Mouse (Mus musculus): Measurements from ENCODE around the gene Ifnb1.
"Not testable (repeated sequence)": the region's sequence is repeated elsewhere in the genome, so short reads cannot be mapped to it uniquely, and the experiment has no call there.

Gene Ifnb1

DNA sequence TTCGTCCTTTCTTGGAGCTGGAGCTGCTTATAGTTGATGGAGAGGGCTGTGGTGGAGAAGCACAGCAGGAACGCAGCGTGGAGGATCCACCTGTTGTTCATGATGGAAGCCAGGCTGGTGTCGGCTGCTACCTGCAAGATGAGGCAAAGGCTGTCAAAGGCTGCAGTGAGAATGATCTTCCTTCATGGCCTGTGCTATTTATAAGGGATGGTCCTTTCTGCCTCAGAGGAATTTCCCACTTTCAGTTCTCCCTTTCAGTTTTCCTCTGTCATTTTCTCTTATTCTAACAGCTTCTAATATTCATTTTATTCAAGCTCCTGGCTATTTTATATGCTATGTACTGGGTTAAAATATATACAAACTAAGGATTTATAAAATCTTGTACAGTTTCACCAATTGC, at the start of gene Ifnb1:
Gene Ifnb1, minus strand, starts transcription at position 101 of the 400 bp plus-strand sequence.
- DNase-seq (ENCODE audit: low spot score) = no peak

DNA sequence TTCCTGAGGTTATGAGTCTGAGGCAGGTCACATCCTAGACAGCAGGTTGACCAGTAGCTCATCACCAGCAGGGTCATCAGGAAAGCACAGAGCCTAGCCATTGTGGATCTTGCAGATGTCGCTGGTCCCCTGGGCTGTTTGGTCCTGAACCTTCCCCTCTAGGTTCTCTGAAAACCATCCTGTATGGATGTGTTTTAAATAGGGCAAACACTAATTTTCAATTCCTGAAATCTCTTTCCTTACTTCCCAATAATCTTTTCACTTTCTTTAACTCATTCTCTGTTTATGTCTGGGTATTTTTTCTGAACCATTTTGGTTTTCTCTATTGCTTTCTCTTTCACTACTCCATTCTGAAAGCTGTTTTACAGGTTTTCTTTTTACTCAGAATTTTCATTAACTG, 49.1 kb upstream of the Ifnb1 start, which contains the start of gene Ifna14:
Gene Ifna14, minus strand, starts transcription at position 101 of the 400 bp plus-strand sequence.
- no peak for DNase-seq (ENCODE audit: low spot score)

DNA sequence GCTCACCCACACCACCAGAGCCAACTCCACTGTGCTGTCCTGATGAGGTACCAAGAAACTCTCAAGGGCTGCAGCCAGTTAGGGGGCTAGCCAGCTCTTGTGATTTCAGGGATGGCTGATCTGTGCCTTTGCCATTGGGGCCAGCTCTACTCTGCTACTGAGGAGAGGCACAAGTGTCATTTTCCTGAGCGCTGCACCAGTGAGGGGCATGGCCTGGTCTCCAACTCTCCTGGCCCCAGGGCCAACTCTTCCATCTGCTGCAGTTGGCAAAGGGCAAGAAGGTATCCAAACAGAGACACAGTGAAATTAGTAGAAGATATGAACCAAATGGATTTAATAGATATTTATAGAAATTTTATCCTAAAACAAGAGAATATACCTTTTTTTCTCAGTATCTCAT, 39.2 kb upstream of the Ifnb1 start:
- DNase-seq (ENCODE audit: low spot score) = no peak

DNA sequence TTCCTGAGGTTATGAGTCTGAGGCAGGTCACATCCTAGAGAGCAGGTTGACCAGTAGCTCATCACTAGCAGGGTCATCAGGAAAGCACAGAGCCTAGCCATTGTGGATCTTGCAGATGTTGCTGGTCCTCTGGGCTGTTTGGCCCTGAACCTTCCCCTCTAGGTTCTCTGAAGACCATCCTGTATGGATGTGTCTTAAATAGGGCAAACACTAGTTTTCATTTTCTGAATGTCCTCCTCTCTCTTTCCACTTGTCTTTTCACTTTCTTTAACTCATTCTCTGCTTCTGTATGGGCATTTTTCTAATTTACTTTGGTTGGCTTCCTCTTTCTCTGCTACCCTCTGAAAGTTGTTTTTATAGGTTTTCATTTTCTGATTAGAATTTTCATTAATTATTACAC, 35.6 kb upstream of the Ifnb1 start, which contains the start of gene Ifna15:
Gene Ifna15, minus strand, starts transcription at position 101 of the 400 bp plus-strand sequence.
- not testable (repeated sequence) for DNase-seq (ENCODE audit: low spot score)

DNA sequence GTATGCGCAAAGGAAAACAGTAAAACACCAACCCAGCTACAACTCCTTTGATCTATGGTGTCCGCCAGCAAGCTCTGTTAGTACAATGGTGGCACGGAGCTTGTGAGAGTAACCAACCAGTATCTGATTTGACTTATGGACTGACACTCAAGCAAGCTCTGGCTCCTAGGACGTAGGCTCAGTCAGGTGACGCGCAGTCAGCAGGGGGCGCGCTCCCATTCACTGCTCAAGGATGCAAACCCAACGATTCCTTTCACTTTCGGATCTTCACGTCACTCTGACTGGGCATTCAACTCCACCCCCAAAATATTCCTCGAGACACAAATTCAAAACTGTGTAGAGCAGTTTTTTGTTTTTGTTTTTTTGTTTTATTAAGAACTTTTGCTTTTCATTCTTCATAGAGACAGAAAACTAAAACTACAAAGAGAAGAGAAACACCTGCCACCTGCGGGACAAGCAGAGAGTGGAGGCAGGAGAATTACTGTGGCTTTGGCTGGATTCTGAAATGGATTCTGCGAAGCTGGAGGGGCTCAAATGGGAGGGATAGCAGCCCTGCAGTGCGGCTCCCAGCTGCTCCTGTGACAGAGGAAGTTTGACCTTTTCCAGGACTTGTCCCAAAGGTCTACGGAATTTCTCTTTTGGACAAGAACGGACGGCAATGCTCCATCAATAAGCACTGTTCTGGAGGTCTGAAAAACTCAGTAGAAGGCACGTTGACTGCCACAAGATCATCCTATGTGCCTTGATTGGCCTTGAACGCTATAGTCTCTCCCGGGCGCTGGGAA, 27.8 kb upstream of the Ifnb1 start:
- DNase-seq (ENCODE audit: low spot score) = peak; percentile 78

DNA sequence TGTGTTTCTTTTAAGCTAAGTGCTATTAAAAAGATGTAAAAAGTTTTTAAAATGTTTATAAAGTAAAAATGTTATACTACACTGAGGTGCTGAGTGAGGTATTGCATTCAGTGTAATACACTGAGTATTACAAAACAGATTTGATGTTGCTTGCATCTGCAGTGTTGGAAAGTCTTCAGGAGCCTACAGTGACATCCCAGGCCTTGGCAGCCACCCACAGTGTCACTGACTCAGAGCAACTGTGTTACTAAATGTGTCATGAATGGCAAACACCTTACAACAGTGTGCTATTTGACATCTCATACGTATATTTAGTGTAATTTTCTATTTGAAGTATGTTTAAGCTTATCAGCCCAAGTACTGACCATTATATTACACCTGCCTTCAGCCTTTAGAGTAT, 25.4 kb upstream of the Ifnb1 start:
- no peak for DNase-seq (ENCODE audit: low spot score)

DNA sequence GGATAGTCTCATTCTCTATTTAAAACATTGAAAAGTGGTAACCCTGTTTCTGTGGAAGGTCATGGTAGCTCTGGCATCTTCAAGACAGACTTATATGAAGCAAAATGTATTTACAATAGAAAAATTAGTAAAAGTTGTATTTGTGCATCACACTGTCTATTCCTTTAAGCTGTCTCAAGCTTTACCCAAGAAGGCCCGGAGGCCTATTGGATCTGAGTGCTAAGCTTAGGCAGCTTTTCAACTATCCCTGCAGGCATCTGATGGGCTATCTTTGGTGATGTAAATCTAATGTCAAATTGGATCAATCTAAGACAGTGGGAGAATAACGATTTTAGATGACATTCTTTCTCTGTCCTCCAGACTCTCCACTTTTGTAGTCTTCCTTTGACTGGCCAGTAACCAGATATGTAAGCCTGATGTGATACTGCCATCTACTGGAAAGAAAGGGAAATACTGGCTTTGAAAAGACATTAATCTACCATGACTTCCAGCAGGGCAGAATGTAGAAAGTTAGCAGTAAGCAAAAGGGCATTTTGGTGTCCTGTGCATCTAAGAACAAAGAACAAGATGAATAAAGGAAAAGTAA, 21.2 kb upstream of the Ifnb1 start:
- DNase-seq (ENCODE audit: low spot score) = no peak

DNA sequence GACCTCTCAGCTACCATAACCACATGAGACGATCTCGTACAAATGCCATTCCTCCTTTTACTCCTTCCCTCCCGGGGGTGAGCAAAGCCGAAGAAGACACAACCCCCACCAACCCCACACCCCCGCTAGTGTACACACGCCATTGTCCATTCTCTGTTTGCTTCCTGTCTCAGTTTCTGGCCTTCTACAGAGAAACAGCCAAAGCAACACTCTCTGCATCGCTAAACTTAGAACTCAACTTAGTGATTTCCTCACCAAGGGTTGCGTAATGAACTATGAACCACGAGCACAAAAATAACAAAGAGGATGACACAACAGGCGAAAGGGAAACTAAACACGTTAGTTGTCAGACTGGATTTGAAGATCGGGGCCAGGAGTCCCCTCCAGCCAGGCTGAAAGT, 14.8 kb upstream of the Ifnb1 start:
- DNase-seq (ENCODE audit: low spot score) = peak; percentile 37

DNA sequence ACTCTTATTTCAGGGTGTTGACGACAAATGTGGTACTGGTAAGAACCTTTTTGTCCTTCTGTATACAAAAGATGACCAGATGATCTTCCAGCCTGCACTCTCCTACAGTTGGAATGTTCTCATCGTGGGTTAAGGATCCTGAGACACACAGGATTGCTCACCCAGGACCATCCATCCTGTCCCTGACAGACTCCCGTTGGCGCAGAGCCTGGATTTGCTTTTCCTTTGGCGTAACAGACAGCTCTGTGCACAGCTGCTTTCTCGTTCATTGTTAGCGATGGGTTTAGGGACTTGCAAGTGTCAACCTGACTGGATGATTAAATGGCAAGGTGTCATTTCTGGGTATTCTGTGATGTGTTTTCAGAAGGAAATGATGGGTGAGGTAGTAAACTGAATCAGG, 14.1 kb upstream of the Ifnb1 start:
- DNase-seq (ENCODE audit: low spot score) = no peak

DNA sequence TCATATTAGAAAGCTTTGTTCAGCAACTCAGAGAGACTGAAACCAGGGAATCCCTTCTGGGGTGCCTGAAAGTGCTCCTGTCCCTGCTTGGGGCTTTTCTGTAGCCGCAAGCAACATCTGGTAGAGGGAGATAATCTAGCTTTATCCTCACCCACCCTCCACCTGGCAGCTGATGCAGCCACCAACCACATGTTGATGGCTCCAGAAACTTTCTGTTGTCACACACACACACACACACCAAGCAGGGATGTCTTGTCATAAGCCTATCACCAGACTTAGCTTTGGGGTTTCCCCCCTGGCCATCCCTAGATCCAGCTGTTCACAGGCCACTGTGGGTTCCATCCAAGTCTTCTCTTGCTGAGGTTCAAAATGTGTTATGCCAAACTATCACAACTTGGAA, 13.2 kb upstream of the Ifnb1 start:
- DNase-seq (ENCODE audit: low spot score) = no peak

DNA sequence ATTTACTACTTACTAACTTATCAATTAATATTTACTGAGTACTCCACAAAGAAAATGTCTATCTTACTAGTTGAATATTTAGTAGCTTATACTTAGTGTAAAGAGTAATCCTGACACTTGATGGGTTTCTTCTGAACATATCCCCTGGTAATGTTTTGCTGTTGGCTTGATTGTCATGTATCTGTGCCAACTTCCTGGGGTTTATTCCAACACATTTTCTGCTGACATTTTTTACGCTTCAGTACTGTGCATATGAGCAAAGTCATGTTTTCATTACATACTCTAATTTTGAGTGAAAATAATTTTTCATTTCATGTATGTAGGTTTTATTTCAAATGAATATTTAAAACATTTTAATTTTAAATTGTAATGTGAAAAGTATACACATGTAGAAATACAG, 12.3 kb upstream of the Ifnb1 start:
- DNase-seq (ENCODE audit: low spot score) = no peak

DNA sequence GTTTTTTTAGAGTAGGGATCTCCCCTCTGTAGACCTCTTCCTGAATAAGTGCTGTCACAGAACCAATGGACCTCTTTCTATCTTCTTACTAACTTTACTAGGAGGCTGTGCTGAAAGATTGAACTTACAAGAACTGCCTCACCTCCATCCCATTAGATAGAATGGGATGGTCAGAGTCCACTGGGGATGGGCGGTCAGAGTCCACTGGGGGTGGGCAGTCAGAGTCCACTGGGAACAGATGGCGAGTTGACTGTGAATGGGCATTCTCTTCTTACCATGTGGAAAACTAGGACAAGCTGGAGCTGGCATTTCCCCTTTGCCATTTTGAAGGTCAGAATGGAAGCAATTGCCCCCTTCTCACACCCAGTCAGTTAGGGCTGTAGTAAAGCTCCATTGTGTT, 10.9 kb upstream of the Ifnb1 start:
- no peak for DNase-seq (ENCODE audit: low spot score)

DNA sequence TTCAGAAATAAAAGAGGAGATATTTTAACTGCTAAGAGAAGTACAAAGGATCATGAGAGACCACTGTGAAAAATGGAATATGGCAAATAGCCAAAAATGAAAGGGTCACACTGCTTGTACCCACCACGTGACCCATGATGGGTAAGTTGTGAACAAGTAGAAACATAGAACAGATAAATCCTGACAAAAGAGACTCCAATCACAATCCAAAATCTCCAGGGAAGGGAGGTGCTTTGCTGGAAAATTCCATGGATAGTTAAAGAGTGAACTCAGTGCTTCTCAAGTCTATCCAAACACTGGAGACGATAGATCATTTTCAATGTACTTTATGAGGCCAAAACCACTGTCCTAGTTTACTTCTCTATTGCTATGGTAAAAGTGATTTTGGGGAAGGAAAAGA, 8.3 kb upstream of the Ifnb1 start:
- no peak for DNase-seq (ENCODE audit: low spot score)

DNA sequence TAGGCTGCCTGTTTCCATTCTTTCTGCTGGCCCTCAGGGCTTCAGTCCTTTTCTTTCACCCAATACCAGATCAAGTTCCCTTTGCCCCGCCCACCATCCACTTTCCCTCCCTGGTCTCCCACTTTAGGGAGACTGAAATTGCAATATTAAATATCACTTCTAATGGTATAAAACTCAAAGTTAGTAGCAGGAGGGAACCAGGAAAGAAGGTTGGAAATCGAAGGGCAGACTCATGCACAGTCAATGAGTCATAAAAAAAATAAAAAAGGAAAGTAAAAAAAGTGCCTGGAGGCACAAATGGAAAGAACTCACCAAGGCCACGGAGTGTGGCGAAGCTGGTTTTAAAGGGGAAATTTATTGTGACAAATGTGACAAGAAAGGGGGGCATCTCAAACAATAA, 7.7 kb upstream of the Ifnb1 start:
- no peak for DNase-seq (ENCODE audit: low spot score)

DNA sequence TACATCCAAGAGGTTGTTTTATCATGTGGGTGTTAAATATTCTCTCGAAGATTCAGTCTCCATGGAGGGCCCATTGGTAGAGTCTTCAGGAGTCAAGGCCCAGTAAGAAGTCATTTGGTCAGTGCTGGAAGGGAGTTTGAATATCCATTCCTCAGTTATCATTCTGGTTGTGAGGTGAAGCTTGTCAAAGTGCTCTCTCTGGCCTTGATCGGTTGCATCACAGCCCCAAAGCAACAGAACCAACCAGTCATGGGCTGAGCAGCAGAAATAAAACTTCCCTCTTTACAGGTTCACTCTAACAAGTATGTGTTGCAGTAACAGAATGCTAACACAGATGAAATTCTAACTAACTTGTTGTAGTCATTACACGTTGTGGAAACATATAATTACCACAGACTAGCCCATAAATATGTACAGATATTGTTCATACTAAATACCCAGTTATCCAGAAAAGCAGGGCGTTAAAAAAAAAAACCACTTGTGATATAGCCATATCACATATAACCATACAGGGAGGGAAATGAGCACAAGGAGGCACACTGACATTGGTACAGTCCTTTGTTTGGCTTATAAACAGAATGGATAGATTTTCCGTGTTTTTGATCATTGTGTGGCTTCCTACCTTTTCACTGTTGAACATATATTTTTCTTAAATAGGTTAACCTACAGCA, 3.9 kb upstream of the Ifnb1 start:
- no peak for DNase-seq (ENCODE audit: low spot score)

DNA sequence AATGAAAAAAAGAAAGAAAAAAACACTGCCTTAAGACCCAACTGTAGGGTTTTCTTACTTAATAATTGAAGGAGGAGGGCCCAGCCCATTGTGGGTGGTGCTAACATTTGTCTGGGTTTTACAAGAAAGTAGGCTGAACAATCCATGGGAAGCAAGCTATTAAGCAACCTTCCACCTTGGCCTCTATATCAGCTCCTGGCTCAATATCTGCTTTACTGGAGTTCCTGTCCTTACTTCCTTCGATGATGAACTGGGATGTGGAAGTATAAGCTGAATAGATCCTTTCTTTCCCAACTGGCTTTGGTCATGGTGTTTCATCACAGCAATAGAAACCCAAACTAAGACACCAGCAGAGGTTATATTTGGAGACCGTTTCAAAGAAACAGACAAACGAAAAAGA, 2.8 kb upstream of the Ifnb1 start:
- no peak for DNase-seq (ENCODE audit: low spot score)

DNA sequence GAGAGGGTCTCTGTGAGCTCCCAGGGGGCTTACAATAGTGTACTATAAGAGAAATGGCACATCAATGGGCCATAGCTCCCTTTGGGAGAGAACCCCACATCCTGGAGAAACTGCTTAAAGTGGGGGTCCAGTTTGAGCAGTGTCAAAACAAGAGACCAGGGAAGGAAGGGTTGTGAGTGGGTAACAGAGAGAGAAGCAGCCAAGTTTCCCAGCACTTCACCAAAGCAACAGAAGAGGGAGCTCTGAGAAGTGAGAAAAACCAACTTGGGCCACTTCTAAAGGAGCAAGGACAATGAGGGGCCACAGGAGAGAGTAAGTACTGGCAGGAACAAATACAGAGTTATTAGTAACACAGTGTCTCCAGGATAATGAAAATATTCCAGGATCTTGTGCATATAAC, 667 bp upstream of the Ifnb1 start:
- no peak for DNase-seq (ENCODE audit: low spot score)

DNA sequence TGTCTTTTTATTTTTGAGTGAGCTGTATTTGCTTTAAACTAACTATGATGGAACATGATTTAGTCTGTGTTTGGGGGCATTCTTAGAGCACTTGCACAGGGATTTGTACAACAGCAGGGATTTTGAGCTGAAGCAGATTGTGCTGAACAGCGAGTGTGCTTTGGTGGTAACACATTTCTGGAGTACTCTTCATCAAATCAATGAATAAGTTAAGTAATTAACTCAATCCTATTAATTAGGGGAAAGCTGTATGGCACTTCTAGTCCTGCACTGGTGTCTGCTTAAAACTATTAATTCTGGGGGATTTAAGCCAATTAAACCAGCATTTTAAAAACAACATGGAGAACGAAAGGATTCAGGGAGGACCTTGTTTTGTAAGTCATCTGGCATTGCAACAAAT, 4.6 kb downstream of the Ifnb1 start:
- DNase-seq (ENCODE audit: low spot score) = no peak

DNA sequence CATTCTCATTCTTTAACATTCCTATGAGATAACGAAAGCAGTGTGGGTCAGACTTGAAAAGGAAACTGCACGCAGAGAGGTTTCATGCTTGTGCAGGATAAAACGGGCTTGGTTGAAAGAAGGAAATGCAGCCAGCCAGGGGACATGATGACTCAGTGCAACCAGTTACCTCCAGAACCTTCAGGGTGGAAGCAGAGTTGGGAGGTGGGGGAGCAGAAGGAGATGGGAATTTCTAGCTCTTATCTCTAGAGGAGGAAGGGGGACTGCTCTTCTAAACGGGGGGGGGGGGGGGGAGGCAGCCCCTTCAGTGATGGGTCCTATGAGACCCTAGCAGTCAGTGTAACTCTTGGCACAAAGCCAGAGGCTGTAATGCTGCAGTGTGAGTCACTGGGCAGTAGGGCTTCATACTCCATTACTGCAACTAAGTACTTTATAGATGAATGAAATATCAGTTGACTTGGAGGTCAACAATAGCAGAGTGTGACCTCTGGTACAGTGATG, 6.8 kb downstream of the Ifnb1 start:
- DNase-seq (ENCODE audit: low spot score) = peak; percentile 62

DNA sequence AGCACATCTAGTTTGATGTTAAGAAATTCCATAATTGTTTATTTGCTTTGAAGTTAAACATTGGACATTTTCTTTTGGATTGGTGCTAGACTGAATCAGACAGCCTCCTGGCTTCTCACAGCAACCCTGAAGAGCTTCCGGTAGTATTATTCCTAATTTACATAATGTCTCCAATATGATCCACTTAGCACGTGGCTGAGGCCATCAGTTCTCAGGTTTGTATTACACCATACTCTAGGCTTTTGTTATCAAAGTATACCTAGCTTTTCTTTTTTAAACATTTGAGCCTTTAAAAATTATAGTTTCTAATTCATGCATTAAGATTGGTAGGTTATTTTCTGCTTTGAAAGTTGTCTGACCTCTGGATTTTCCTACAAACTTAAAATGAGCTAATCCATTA, 7.3 kb downstream of the Ifnb1 start:
- DNase-seq (ENCODE audit: low spot score) = no peak

DNA sequence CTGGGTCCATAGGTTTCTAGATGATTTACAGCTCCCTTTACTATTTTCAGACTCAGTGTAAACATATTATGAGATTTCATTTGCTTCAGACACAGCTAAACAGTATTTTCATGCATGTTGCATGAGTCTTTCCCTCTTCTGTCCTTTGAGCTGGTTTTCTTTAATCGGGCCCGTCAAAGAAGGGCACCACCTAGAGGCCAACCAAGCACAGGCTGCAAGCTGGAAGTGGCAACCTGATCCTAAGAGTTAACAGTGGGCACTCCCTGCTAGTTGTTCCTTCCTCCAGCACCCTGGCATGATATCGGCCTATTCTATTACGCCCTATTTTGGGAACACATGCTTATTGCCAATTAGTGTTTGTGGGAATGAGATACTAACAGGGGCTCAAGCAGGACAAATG, 8.2 kb downstream of the Ifnb1 start:
- peak; percentile 70 for DNase-seq (ENCODE audit: low spot score)

DNA sequence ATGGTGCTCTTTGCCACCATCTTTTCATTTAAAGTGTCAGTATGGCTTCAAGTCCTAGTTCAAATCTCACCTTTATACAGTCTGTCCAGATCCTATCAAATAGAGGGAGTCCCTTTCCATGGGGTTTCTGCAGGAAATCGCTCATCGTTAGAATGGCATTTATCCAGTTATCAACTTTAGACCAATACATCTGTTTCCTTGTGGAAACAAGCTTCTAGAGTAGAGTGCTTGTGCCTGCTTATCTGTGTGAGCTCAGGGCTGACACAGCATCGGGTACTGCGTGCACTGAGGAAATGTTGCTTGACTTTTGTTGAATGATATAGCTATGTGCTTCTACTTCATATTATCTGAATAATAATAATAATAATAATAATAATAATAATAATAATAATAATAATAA, 8.8 kb downstream of the Ifnb1 start:
- no peak for DNase-seq (ENCODE audit: low spot score)

DNA sequence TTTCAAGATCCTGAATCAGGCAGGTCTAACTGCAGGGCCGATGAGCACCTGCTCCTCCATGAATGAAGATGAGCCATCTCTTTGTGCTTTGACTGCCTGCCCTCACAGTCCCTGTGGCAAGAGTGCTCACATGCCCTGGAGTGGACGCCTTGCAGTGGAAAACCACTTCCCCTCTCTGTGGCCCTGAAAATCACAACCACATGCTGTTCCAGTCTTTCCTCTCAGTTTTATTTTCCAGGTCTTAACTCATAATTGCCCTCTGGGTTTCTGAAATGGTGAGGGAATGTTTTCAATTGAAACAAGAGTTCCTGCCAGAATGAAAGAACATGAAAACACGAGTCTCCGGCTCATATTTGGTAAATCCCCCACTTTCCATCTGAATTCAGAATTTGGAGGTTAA, 18.8 kb downstream of the Ifnb1 start:
- DNase-seq (ENCODE audit: low spot score) = no peak
